Mouse (Mus musculus) heart, postnatal 0 days (tissue): ENCODE measurements at regions not wholly inside any gene's neighbourhood (a gene's known extent, or its start where the extent isn't known, plus 50 kb on each side); places are given as distances from the start of the nearest gene placed in this dataset.

ENCODE experiments used
- ATAC-seq: fragments of 200-750 bp; cut with Nextera tagmentation; 2 replicates; pipeline ENCODE4 v1.8.0; 2017; ENCODE audit warnings: low read depth, moderate number of reproducible peaks, moderate library complexity; ENCODE audit not compliant: insufficient read depth
- DNase-seq: peaks from one replicate; pipeline ENCODE4 v3.0.0-alpha.2; 2016; ENCODE audit warnings: low spot score
- H3K27ac ChIP-seq: fragments of 300-500 bp; sonication (generic); 2 replicates; pipeline ENCODE4 v1.5.1; 2014; ENCODE audit warnings: low read depth, mild to moderate bottlenecking
- H3K27me3 ChIP-seq: fragments of 300-500 bp; sonication (generic); 2 replicates; pipeline ENCODE4 v1.6.1; 2014; ENCODE audit warnings: low read length, mixed read lengths; ENCODE audit not compliant: control insufficient read depth, insufficient read depth
- H3K36me3 ChIP-seq: fragments of 300-500 bp; sonication (generic); replicated peaks from 2 replicates; pipeline ENCODE4 v1.6.1; 2014; ENCODE audit warnings: low read length, mixed read lengths; ENCODE audit not compliant: control insufficient read depth, insufficient read depth
- H3K4me1 ChIP-seq: fragments of 300-500 bp; sonication (generic); 2 replicates; pipeline ENCODE4 v1.6.1; 2014; ENCODE audit warnings: antibody characterized with exemption; ENCODE audit not compliant: control insufficient read depth, insufficient read depth
- H3K4me2 ChIP-seq: fragments of 300-500 bp; sonication (generic); 2 replicates; pipeline ENCODE4 v1.6.1; 2014; ENCODE audit warnings: low read depth, mild to moderate bottlenecking, low read length, moderate library complexity
- H3K4me3 ChIP-seq: fragments of 300-500 bp; sonication (generic); 2 replicates; pipeline ENCODE4 v1.5.1; 2014; ENCODE audit warnings: low read depth, low read length
- H3K9ac ChIP-seq: fragments of 300-500 bp; sonication (generic); replicated peaks from 2 replicates; pipeline ENCODE4 v1.6.1; 2014; ENCODE audit warnings: low read depth, low read length, mixed read lengths
- H3K9me3 ChIP-seq: fragments of 300-500 bp; sonication (generic); replicated peaks from 2 replicates; pipeline ENCODE4 v1.6.1; 2016; ENCODE audit warnings: low read length; ENCODE audit not compliant: control insufficient read depth
- CTCF ChIP-seq: IDR thresholded peaks from 2 replicates; pipeline ENCODE4 v1.5.1; 2016; ENCODE audit warnings: antibody characterized with exemption, control low read depth, low read depth
- EP300 ChIP-seq: IDR thresholded peaks from 2 replicates; pipeline ENCODE4 v1.6.1; 2016; ENCODE audit warnings: antibody characterized with exemption, low read depth
- WGBS: fragments of 180-500 bp; shearing (Covaris S2); extraction: QIAGEN DNeasy Blood & Tissue Kit; methylation state at CpG from one replicate; pipeline ENCODE4 v1.1.7; 2014; 5-methylcytosine and 5-hydroxymethylcytosine counted together

DNA sequence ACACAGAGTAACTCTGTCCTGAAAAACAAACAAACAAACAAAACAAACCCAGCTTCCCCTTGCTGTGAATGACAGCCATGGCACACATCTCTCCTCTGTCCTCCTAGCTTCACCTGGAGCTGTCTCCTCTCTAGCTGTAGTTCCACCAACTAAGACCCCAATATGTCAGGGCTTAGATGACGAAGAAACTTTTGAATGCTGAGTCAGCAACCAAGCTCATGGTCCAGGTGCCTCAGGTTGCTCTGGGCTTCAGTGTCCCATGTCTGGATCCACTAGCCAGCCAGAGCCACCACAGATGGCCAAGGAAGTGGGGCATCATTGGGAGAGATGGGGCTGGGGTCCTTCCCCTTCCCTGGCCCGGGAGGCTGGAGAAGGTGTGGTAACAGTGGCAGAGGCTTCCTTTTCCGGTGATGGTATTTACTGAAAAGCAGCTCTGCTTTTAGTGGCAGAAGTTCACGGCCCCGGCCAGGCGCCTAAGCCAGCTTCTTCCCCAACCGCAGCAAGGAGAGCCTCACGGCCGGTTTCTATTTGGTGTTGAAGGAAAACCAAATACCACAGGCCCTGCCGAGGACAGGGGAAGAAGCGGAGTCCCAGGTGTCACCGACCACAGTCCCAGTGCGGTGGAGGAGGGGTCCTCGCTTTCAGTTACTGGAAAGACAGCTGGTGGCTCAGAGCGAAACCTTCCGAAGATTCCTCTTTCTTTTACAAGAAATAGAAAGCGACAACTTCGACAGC is 115.0 kb upstream of the Tmem189 start:
- peaks cover 13% of the 10 kb centered on the region for H3K4me1 ChIP-seq
- DNase-seq: no peak
- no peaks in the 10 kb centered on the region for H3K27me3 ChIP-seq
- H3K4me2 ChIP-seq: no peak overlapping the region; the same call in 1 of the 2 replicates
- H3K4me3 ChIP-seq: no peak overlapping the region
- TF ChIP-seq CTCF (no peak), EP300 (no peak)
- whole genome bisulfite sequencing: 51% methylated on average over 18 of the region's 18 CpGs
- H3K9ac ChIP-seq: no peak overlapping the region
- H3K36me3 ChIP-seq: no peaks in the 10 kb centered on the region
- no peak overlapping the region for H3K27ac ChIP-seq
- no peak for ATAC-seq
- H3K9me3 ChIP-seq: no peaks in the 10 kb centered on the region; the same call in 1 of the 2 replicates

DNA sequence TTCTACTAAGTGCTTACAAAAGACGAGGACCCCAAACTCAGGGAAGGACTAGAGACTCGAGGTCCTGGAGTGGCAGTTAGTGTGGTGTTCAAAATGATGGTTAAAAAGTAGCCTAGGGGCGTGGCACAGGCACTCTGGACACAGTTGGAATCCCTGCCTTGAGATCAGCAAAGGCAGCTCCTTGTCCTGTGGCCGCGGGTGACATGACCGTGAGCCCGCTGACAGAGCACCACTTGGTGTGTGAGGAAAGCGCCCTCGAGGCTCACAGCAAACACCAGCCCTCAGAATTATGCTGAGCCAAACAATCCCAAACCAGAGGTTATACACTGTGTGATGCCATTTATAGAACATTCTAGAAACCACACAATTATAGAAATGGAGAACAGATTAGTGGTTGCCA is 112.9 kb upstream of the Tmem189 start:
- Histone ChIP-seq H3K4me2 (no peak overlapping the region), H3K36me3 (no peaks in the 10 kb centered on the region), H3K9me3 (no peaks in the 10 kb centered on the region), H3K4me3 (no peak overlapping the region), H3K27me3 (no peaks in the 10 kb centered on the region), H3K27ac (no peak overlapping the region), H3K9ac (no peak overlapping the region), H3K4me1 (peaks cover 13% of the 10 kb centered on the region)
- ATAC-seq (no peak), DNase-seq (no peak)
- 85% methylated on average over 9 of the region's 9 CpGs for WGBS
- TF ChIP-seq CTCF (no peak), EP300 (no peak)

DNA sequence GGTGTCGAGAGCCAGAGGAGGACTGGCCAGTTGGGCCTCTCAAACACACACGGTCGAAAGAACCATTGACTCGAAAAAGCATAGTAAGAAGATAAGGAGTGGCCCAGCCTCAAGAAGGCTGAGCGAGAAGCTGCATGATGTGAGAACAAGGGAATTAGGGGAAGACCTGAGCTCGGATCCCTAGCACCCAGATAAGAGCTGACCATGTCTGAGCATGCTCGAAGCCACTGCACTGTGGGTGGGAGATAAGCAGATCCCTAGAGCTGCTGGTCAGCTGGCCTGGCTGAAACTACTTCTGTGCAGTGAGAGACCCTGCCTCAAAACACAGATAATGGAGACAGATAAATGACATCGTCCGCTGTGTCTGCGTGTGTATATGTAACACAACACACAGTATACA is 111.8 kb upstream of the Tmem189 start:
- H3K27ac ChIP-seq: peak overlapping the region; percentile 88
- no peak overlapping the region for H3K4me3 ChIP-seq
- TF ChIP-seq CTCF: no peak
- TF ChIP-seq EP300: no peak
- DNase-seq (no peak), ATAC-seq (no peak)
- H3K36me3 ChIP-seq: no peaks in the 10 kb centered on the region
- H3K27me3 ChIP-seq: no peaks in the 10 kb centered on the region
- no peak overlapping the region for H3K9ac ChIP-seq
- no peak overlapping the region for H3K4me2 ChIP-seq
- H3K9me3 ChIP-seq: no peaks in the 10 kb centered on the region
- H3K4me1 ChIP-seq: peaks cover 13% of the 10 kb centered on the region
- 45% methylated on average over 10 of the region's 10 CpGs for WGBS

DNA sequence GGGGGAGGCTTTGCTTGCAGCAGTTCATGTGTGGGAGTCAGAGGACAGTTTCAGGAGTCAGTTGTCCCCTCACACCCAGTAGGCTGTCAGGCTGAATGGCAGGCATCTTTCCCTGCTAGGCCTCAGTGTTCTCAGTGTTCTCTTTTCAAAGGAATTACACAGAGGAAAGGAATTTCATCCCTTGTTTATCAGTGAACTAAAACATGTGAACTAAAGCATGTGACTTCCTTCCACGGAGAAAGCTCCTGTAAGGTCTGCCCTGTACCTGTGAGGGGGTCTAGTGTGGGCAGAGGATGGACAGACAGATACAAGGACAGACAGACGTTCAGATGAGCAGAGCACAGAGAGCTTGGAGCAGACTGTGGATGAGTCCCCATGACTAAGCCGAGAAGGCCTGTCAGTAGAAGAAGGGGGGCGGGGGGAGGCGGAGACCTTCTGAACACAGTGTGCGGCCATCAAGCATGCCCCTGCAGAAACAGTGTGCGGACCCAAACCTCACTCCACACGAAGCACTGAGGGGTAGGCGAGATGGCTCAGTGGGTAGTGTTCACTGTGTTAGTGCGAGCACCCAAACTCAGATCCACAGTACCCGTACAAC is 111.1 kb upstream of the Tmem189 start:
- WGBS: 46% methylated on average over 11 of the region's 11 CpGs
- H3K9me3 ChIP-seq: no peaks in the 10 kb centered on the region
- H3K27me3 ChIP-seq: no peaks in the 10 kb centered on the region
- peak overlapping the region; percentile 88 for H3K27ac ChIP-seq
- peaks cover 13% of the 10 kb centered on the region for H3K4me1 ChIP-seq
- DNase-seq (peak; percentile 87), ATAC-seq (peak; percentile 75)
- H3K4me3 ChIP-seq: no peak overlapping the region
- no peak overlapping the region for H3K9ac ChIP-seq
- H3K4me2 ChIP-seq: no peak overlapping the region
- H3K36me3 ChIP-seq: no peaks in the 10 kb centered on the region
- no peak; the same call in 1 of the 2 replicates for TF ChIP-seq EP300
- no peak for TF ChIP-seq CTCF

DNA sequence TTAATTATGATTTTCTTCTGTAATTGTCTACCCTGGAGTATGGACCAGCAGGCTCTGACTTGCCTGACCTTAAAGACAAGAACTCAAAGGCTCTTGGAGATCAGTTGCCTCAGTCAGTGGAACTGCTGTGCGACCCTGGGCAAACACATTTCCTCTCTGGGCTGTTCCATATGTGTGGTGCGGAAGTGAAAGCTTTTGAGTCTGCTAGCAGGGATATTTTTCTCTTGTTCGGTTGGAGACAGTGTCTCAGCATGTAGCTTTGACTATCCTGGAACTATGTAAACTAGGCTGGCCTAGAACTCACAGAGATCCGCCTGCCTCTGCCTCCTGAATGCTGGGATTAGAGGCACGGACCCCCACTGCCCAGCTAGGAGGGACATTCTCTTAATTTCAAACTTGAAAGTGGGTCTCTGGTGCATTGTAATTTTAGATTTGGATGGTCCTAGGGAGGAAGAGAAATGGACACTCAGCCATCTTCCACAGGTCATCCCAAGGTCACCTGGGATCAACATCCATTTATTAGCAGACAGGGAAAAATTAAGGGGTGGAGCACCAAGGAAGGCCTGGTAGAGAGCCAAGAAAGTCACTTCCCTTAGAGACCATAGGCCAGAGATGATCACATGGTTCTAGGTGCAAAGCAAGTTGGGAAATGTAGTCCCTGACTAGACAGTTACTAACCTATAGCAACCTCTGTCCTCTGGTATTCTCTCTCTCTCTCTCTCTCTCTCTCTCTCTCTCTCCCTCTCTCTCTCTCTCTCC is 110.2 kb upstream of the Tmem189 start:
- DNase-seq: peak; percentile 93
- 89% methylated on average over 5 of the region's 5 CpGs for WGBS

More for the DNA sequence above, 110.2 kb upstream of the Tmem189 start:
- peak; percentile 82 for ATAC-seq
- Histone ChIP-seq H3K4me3 (no peak overlapping the region), H3K4me2 (no peak overlapping the region), H3K9ac (no peak overlapping the region), H3K27me3 (no peaks in the 10 kb centered on the region), H3K4me1 (peaks cover 13% of the 10 kb centered on the region), H3K9me3 (no peaks in the 10 kb centered on the region), H3K36me3 (no peaks in the 10 kb centered on the region), H3K27ac (peak overlapping the region; percentile 88)
- no peak for TF ChIP-seq CTCF
- no peak for TF ChIP-seq EP300
